Mouse (Mus musculus): Measurements from ENCODE around the gene Jmjd7.

GRCm38 (mm10) chr2:120032726-120033467, 5.6 kb downstream of the Jmjd7 start, which contains the start of gene Pla2g4b:
- TF ChIP-seq CTCF (IDR thresholded peaks at IDR 0.05; ENCODE audit: control insufficient read depth, insufficient read depth, low read length) = no peak
- no peak for TF ChIP-seq POLR2A (IDR thresholded peaks at IDR 0.05; ENCODE audit: borderline replicate concordance, control insufficient read depth, low read depth, low read length)
